ENCODE assay signal across 8 mouse cellular contexts in genomic region chr5:142963705-142964494, GRCm38 (mm10). TPM values are rescaled to one million over a fixed set of nuclear protein-coding genes. Genes with fewer than 3 reads are reported as not detected.
DNase-seq lines count a peak whose midpoint lies in the region; ATAC-seq and TF ChIP-seq lines count a peak whose summit lies in the region.

No protein-coding gene starts in this region.

- WGBS in forebrain, postnatal 0 days, result 9% methylated on average over 17 of the region's 17 CpGs
- WGBS in neural tube, embryonic 13.5 days, result 41% methylated on average over 17 of the region's 17 CpGs

- intact Hi-C loops in left cerebral cortex, adult 2 months (cut with DNase I), result loop anchor here (2.0 to 10.0 kb wide), 3 partner anchors 63 to 731 kb away; partner anchors contain the start of gene Slc29a4

- no peak for ATAC-seq in forebrain, postnatal 0 days
- ATAC-seq in neural tube, embryonic 13.5 days (ENCODE audit: low read depth), result no peak
- ATAC-seq in megakaryocyte-erythroid progenitor cell, adult 5-6 weeks (replicated peaks; ENCODE audit: low FRiP score, low TSS enrichment, poor library complexity, severe bottlenecking), result no peak
- no peak for ATAC-seq in CD4-positive, CD25-positive, alpha-beta regulatory T cell, adult 4 months

- peaks cover 6% of the 10 kb centered on the region; the same call in 1 of the 2 replicates for H3K36me3 ChIP-seq in forebrain, postnatal 0 days (ENCODE audit: insufficient read depth)
- peaks cover 27% of the 10 kb centered on the region for H3K36me3 ChIP-seq in neural tube, embryonic 13.5 days

- no peaks in the 10 kb centered on the region for H3K27me3 ChIP-seq in forebrain, postnatal 0 days (ENCODE audit: insufficient read depth, low read length)
- no peaks in the 10 kb centered on the region for H3K27me3 ChIP-seq in neural tube, embryonic 13.5 days

- H3K27ac ChIP-seq in forebrain, postnatal 0 days (ENCODE audit: low read depth, low read length), result peak overlapping the region; percentile 94
- peak overlapping the region; percentile 66 for H3K27ac ChIP-seq in left cerebral cortex, adult 2 months
- peak overlapping the region; percentile 96 for H3K27ac ChIP-seq in neural tube, embryonic 13.5 days (replicated peaks)

- H3K4me3 ChIP-seq in forebrain, postnatal 0 days (ENCODE audit: low read depth, low read length), result peak overlapping the region; percentile 92
- H3K4me3 ChIP-seq in left cerebral cortex, adult 2 months, result peak overlapping the region; percentile 94
- peak overlapping the region; percentile 98 for H3K4me3 ChIP-seq in neural tube, embryonic 13.5 days

- no peaks in the 10 kb centered on the region for H3K9me3 ChIP-seq in forebrain, postnatal 0 days (ENCODE audit: low read length)
- H3K9me3 ChIP-seq in neural tube, embryonic 13.5 days, result no peaks in the 10 kb centered on the region

- H3K4me2 ChIP-seq in forebrain, postnatal 0 days (ENCODE audit: low read depth), result peak overlapping the region; percentile 89
- H3K4me2 ChIP-seq in neural tube, embryonic 13.5 days, result peak overlapping the region; percentile 99

- peak overlapping the region; percentile 98 for H3K9ac ChIP-seq in forebrain, postnatal 0 days
- H3K9ac ChIP-seq in neural tube, embryonic 13.5 days, result peak overlapping the region; percentile 100

- no peak for TF ChIP-seq CTCF in forebrain, postnatal 0 days (IDR thresholded peaks at IDR 0.05; ENCODE audit: low read depth)
- no peak for TF ChIP-seq CTCF in left cerebral cortex, adult 2 months (IDR thresholded peaks at IDR 0.05)

- DNase-seq in kidney, postnatal 10 days, result peak; percentile 37
- no peak for DNase-seq in kidney, adult 8-10 months
- DNase-seq in ZHBTc4 (ENCODE audit: low read depth, low spot score), result peak; percentile 73
- peak; percentile 76 for DNase-seq in forebrain, postnatal 0 days
- DNase-seq in left cerebral cortex, adult 2 months (ENCODE audit: extremely low spot score in 1 of 2, low spot score in 2 of 2), result peak; percentile 78 to 83

- H3K4me1 ChIP-seq in forebrain, postnatal 0 days (ENCODE audit: insufficient read depth), result peaks cover 21% of the 10 kb centered on the region
- peaks cover 62% of the 10 kb centered on the region for H3K4me1 ChIP-seq in neural tube, embryonic 13.5 days (replicated peaks)

RNA-seq across cellular contexts. Expression of gene Fscn1, which starts 3.8 kb away (rescaled TPM):
- total RNA-seq in forebrain, postnatal 0 days (2014; rRNA removed), result 394 and 457 TPM in 2 replicates
- 522 and 558 TPM in 2 replicates for polyA plus RNA-seq in forebrain, postnatal 0 days (2015; fragmentation: Nextera tagmentation; extraction: Ambion mirVana)
- total RNA-seq in left cerebral cortex, adult 2 months (2021), result 100 to 1,000 TPM; 334 to 344 TPM
- polyA plus RNA-seq in neural tube, embryonic 13.5 days (2015; fragmentation: Nextera tagmentation; extraction: Ambion mirVana), result 517 and 659 TPM in 2 replicates
- total RNA-seq in megakaryocyte-erythroid progenitor cell, adult 5-6 weeks (2014; fragmentation: Nextera tagmentation), result 0.17 TPM in 1 of 2 replicates, not detected in the other
- total RNA-seq in megakaryocyte-erythroid progenitor cell, adult 5-6 weeks (2017), result 0.11 TPM in 1 of 2 replicates, not detected in the other
- under 1 TPM; 0.36 to 0.58 TPM for polyA plus RNA-seq in CD4-positive, CD25-positive, alpha-beta regulatory T cell, adult 4 months (2017; shearing (Covaris generic))

RNA-seq across cellular contexts. Expression of gene Actb, which starts 57.3 kb away (rescaled TPM):
- 5,288 and 5,744 TPM in 2 replicates for total RNA-seq in forebrain, postnatal 0 days (2014; rRNA removed)
- polyA plus RNA-seq in forebrain, postnatal 0 days (2015; fragmentation: Nextera tagmentation; extraction: Ambion mirVana), result 19,349 and 21,354 TPM in 2 replicates
- 1,000 to 10,000 TPM; 2,227 to 2,233 TPM for total RNA-seq in left cerebral cortex, adult 2 months (2021)
- 15,088 and 16,772 TPM in 2 replicates for polyA plus RNA-seq in neural tube, embryonic 13.5 days (2015; fragmentation: Nextera tagmentation; extraction: Ambion mirVana)
- total RNA-seq in megakaryocyte-erythroid progenitor cell, adult 5-6 weeks (2014; fragmentation: Nextera tagmentation), result 1,959 and 3,523 TPM in 2 replicates
- 1,717 and 2,932 TPM in 2 replicates for total RNA-seq in megakaryocyte-erythroid progenitor cell, adult 5-6 weeks (2017)
- over 10,000 TPM; 21,144 to 46,167 TPM for polyA plus RNA-seq in CD4-positive, CD25-positive, alpha-beta regulatory T cell, adult 4 months (2017; shearing (Covaris generic))

Comparison
In these comparisons a context has a peak if more than half of its experiments do, and no peak if none do; other contexts are left out.
1. DNase-seq: peak in kidney, postnatal 10 days (single experiment), ZHBTc4 (single experiment), forebrain, postnatal 0 days (single experiment) and left cerebral cortex, adult 2 months (2 of 2); none in kidney, adult 8-10 months (0 of 2).
2. RNA of gene Fscn1, which starts 3.8 kb away (total RNA-seq): 394 to 457 TPM in forebrain, postnatal 0 days and 334 to 344 TPM in left cerebral cortex, adult 2 months; 0.11 to 0.17 TPM in megakaryocyte-erythroid progenitor cell, adult 5-6 weeks; every median in the first group is over 100 times any median in the second.
3. Peak in every context shown above with its lines, with median percentiles within 50 percentile points of each other: H3K27ac ChIP-seq and H3K4me3 ChIP-seq.